Mouse (Mus musculus) heart, embryonic 14.5 days (tissue): ENCODE results near the gene Ttc22. TPM values are rescaled to one million over a fixed set of nuclear protein-coding genes. Genes with fewer than 3 reads are reported as not detected.
A peak's percentile ranks its signal among the peaks of the same experiment; 100 is the strongest.

Experiments
- ATAC-seq: fragments of 200-750 bp; cut with Nextera tagmentation; 2 replicates; pipeline ENCODE4 v1.8.0; 2017; ENCODE audit warnings: low read depth, moderate TSS enrichment; ENCODE audit not compliant: insufficient number of reproducible peaks, insufficient read depth, low FRiP score
- H3K27ac ChIP-seq, 2 experiments: fragments of 200-500 bp in 1 of 2; fragments of 300-500 bp in 1 of 2; sonication (generic) in 1 of 2; replicated peaks in 1 of 2; 2 replicates each; pipeline ENCODE4 v1.5.1; 2012 to 2014; ENCODE audit warnings: low read depth in 2 of 2, low read length in 2 of 2, control low read depth in 1 of 2, mild to moderate bottlenecking in 1 of 2, mixed read lengths in 1 of 2; ENCODE audit not compliant: control insufficient read depth in 1 of 2, insufficient read depth in 1 of 2
- H3K27me3 ChIP-seq: fragments of 300-500 bp; sonication (generic); 2 replicates; pipeline ENCODE4 v1.6.1; 2014; ENCODE audit warnings: mild to moderate bottlenecking, low read length, control low read depth; ENCODE audit not compliant: control insufficient read depth, insufficient read depth
- H3K36me3 ChIP-seq: fragments of 300-500 bp; sonication (generic); 2 replicates; pipeline ENCODE4 v1.6.1; 2014; ENCODE audit warnings: mild to moderate bottlenecking, control low read depth, low read length, mixed read lengths; ENCODE audit not compliant: control insufficient read depth, insufficient read depth
- H3K4me1 ChIP-seq, 2 experiments: fragments of 200-500 bp in 1 of 2; fragments of 300-500 bp in 1 of 2; sonication (generic) in 1 of 2; 2 replicates each; pipeline ENCODE4 v1.6.1; 2012 to 2014; ENCODE audit warnings: low read length in 2 of 2, control low read depth in 1 of 2, mixed read lengths in 1 of 2; ENCODE audit not compliant: control insufficient read depth in 2 of 2, insufficient read depth in 2 of 2
- H3K4me2 ChIP-seq: fragments of 300-500 bp; sonication (generic); 2 replicates; pipeline ENCODE4 v1.6.1; 2014; ENCODE audit warnings: mild to moderate bottlenecking, low read length
- H3K4me3 ChIP-seq, 2 experiments: fragments of 200-500 bp in 1 of 2; fragments of 300-500 bp in 1 of 2; sonication (generic) in 1 of 2; 2 replicates each; pipeline ENCODE4 v1.5.1; 2012 to 2014; ENCODE audit warnings: low read length in 2 of 2, mild to moderate bottlenecking in 2 of 2, control low read depth in 1 of 2, low read depth in 1 of 2, moderate library complexity in 1 of 2; ENCODE audit not compliant: control insufficient read depth in 1 of 2, insufficient read depth in 1 of 2
- H3K9ac ChIP-seq: fragments of 300-500 bp; sonication (generic); 2 replicates; pipeline ENCODE4 v1.6.1; 2014; ENCODE audit warnings: mild to moderate bottlenecking, low read length
- H3K9me3 ChIP-seq: fragments of 300-500 bp; sonication (generic); 2 replicates; pipeline ENCODE4 v1.6.1; 2016; ENCODE audit warnings: low read length, control low read depth; ENCODE audit not compliant: control insufficient read depth
- WGBS: fragments of 180-500 bp; shearing (Covaris S2); extraction: QIAGEN DNeasy Blood & Tissue Kit; methylation state at CpG from one replicate; pipeline ENCODE4 v1.1.7; 2014; 5-methylcytosine and 5-hydroxymethylcytosine counted together
- polyA plus RNA-seq: library from polyadenylated mRNA; unstranded; fragments of >200 nt; fragmentation: Nextera tagmentation; extraction: Ambion mirVana; gene quantifications from 2 replicates; pipeline ENCODE4 v1.2.1, GENCODE M21; 2014

Gene Ttc22
- polyA plus RNA-seq, 1 experiment from 2014 or later: 0.80 TPM

DNA sequence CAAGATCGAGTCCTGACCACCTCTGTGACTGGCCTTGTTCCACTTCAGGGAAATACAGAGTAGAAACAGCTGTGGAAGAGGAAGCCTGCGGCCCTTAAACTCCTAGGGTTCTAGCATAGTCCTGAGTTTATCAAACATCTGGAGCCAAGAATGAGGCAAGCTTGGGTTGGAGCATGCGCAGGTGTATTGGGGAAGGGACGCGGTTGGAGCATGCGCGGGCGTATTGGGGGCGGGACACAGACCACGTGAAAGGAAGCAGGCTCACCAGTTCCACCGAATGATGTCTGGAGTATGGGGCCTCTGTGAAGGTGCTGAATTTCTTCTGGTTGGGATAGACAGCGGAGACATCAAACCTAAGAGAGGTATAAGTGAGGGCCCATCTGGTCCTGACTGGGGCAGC lies 6.6 kb upstream of the Ttc22 start:
- no peaks in the 10 kb centered on the region for H3K4me1 ChIP-seq
- H3K4me3 ChIP-seq: no peak overlapping the region
- H3K4me2 ChIP-seq: no peak overlapping the region
- no peak for ATAC-seq
- no peaks in the 10 kb centered on the region for H3K36me3 ChIP-seq
- peaks cover 25% of the 10 kb centered on the region; the same call in 1 of the 2 replicates for H3K27me3 ChIP-seq
- H3K9me3 ChIP-seq: no peaks in the 10 kb centered on the region
- WGBS: 68% methylated on average over 12 of the region's 12 CpGs
- no peak overlapping the region for H3K27ac ChIP-seq
- H3K9ac ChIP-seq: no peak overlapping the region

GRCm38 (mm10) chr4:106617056-106617455 lies 5.2 kb upstream of the Ttc22 start, which contains the start of gene Lexm:
Lexm (minus strand) TSS chr4:106617241.
- H3K4me2 ChIP-seq: peak within 1 kb of the TSS; percentile 32; the same call in 1 of the 2 replicates
- H3K9me3 ChIP-seq: no peaks in the 10 kb centered on the region
- H3K36me3 ChIP-seq: no peaks in the 10 kb centered on the region
- H3K4me3 ChIP-seq: no peak within 1 kb of the TSS
- H3K27ac ChIP-seq: no peak within 1 kb of the TSS
- H3K9ac ChIP-seq: no peak within 1 kb of the TSS
- H3K27me3 ChIP-seq: peaks cover 38% of the 10 kb centered on the region
- under 1% methylated on average over 17 of the region's 19 CpGs for WGBS
- ATAC-seq: no peak
- no peaks in the 10 kb centered on the region for H3K4me1 ChIP-seq

DNA sequence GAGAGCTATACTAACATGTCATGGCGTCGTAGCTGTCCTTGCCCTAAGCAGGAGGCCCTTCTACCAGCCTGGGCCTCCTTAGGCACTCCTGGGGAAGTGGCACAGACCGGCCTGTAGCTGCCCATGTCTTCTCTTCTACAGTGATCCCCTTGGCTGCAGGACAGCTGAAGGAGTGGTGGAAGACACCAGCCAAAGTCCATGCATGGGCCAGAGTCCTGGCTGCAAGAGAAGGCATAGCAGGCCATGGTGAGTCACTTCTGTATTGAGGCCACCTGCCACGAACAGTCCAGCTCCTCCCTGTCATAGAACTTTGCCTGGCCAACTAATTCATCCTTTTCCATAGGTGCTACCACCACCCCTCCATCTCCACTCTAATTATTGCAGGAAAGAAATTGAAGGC lies 3.3 kb upstream of the Ttc22 start:
- no peaks in the 10 kb centered on the region for H3K4me1 ChIP-seq
- no peak overlapping the region for H3K4me2 ChIP-seq
- H3K9me3 ChIP-seq: no peaks in the 10 kb centered on the region
- H3K9ac ChIP-seq: no peak overlapping the region
- no peak for ATAC-seq
- no peak overlapping the region for H3K27ac ChIP-seq
- peaks cover 57% of the 10 kb centered on the region for H3K27me3 ChIP-seq
- no peaks in the 10 kb centered on the region for H3K36me3 ChIP-seq
- H3K4me3 ChIP-seq: no peak overlapping the region
- WGBS: 77% methylated on average over 4 of the region's 4 CpGs

GRCm38 (mm10) chr4:106621428-106621827 lies 804 bp upstream of the Ttc22 start:
- H3K27me3 ChIP-seq: peaks cover 67% of the 10 kb centered on the region
- H3K4me3 ChIP-seq: no peak overlapping the region
- no peak overlapping the region for H3K27ac ChIP-seq
- ATAC-seq: no peak
- H3K9me3 ChIP-seq: no peaks in the 10 kb centered on the region
- 63% methylated on average over 3 of the region's 3 CpGs for WGBS
- no peak overlapping the region for H3K4me2 ChIP-seq
- no peaks in the 10 kb centered on the region for H3K4me1 ChIP-seq
- no peaks in the 10 kb centered on the region for H3K36me3 ChIP-seq
- no peak overlapping the region for H3K9ac ChIP-seq

GRCm38 (mm10) chr4:106622712-106623111 lies 480 bp downstream of the Ttc22 start:
- Histone ChIP-seq H3K9me3 (no peaks in the 10 kb centered on the region), H3K4me1 (no peaks in the 10 kb centered on the region), H3K27me3 (peaks cover 60% of the 10 kb centered on the region), H3K36me3 (no peaks in the 10 kb centered on the region), H3K4me3 (no peak overlapping the region), H3K27ac (no peak overlapping the region), H3K9ac (no peak overlapping the region), H3K4me2 (no peak overlapping the region)
- no peak for ATAC-seq
- WGBS: 26% methylated on average over 28 of the region's 28 CpGs

DNA sequence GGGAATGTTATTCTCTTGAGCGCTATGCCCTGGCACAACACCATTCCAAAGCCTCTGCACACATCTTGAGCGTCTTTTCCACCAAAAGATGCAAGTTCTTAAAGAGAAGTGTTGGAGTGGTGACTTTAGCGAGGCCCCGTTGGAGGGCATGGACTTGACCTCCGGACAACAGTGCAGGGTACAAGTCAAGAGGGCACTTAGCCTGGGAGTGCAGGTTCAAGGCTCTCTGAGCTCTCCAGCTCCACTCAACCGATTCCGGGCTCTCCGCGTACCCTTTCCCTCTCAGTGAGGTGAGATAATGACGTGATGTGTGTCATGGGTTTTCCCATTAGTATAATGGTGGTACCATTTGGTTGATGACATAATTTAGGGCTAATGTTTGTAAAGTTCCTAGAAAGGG lies 2.0 kb downstream of the Ttc22 start:
- H3K9ac ChIP-seq: no peak overlapping the region
- no peak overlapping the region for H3K4me3 ChIP-seq
- H3K27me3 ChIP-seq: peaks cover 53% of the 10 kb centered on the region
- no peak overlapping the region for H3K27ac ChIP-seq
- no peaks in the 10 kb centered on the region; a peak in 1 of 4 replicates for H3K4me1 ChIP-seq
- H3K4me2 ChIP-seq: no peak overlapping the region
- ATAC-seq: no peak
- H3K9me3 ChIP-seq: no peaks in the 10 kb centered on the region
- WGBS: 68% methylated on average over 10 of the region's 10 CpGs
- H3K36me3 ChIP-seq: no peaks in the 10 kb centered on the region

GRCm38 (mm10) chr4:106627809-106628208 lies 5.6 kb downstream of the Ttc22 start:
- Histone ChIP-seq H3K4me3 (no peak overlapping the region), H3K36me3 (no peaks in the 10 kb centered on the region), H3K9me3 (no peaks in the 10 kb centered on the region), H3K27ac (no peak overlapping the region), H3K4me2 (no peak overlapping the region), H3K27me3 (peaks cover 40% of the 10 kb centered on the region), H3K4me1 (no peaks in the 10 kb centered on the region; a peak in 1 of 4 replicates), H3K9ac (no peak overlapping the region)
- WGBS: 72% methylated on average over 5 of the region's 5 CpGs
- no peak for ATAC-seq

DNA sequence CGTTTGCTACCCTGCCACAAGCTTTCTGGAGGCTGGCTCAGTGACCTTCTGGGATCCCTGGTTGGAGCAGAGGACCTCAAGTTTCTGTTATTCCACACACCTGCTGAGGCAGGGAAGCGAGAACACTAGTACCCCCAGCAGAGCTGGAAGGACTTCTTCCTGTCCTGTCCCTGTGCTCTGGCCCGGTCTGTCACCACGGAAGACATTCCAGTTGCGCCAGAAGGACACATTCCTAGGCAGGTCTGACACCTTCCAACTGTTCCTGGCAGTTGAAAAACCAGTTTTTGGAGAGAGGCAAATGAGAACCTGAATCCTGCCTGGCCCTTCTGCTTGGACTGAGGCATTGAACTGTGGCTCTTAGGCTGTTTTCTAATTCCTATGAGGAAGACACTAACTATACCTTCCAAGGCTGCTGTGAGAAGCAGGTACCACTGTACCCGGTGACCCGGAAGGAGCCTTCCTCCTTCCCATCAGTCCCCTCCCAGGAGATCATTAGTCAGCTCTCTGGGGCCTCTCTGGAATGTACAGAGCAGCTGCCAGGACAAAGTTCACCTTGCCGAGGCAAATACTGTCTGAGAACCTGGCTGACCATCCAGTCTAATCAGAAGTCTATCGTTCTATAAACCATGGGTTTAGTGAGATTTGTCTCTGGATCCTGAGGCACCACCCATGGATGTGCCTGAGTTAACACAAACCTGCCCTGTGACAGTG lies 6.6 kb downstream of the Ttc22 start:
- Histone ChIP-seq H3K9me3 (no peaks in the 10 kb centered on the region), H3K4me2 (no peak overlapping the region), H3K36me3 (no peaks in the 10 kb centered on the region), H3K27ac (no peak overlapping the region), H3K27me3 (peaks cover 30% of the 10 kb centered on the region), H3K4me1 (peaks cover 0 to 3% of the 10 kb centered on the region in 2 experiments; a peak in 1 of 4 replicates), H3K9ac (no peak overlapping the region), H3K4me3 (no peak overlapping the region)
- ATAC-seq: no peak
- WGBS: 31% methylated on average over 9 of the region's 9 CpGs
